Mouse (Mus musculus) erythroblast, embryonic 14.5 days (primary cell): ENCODE results near the gene Hmgcl.

Experiments used
- GATA1 ChIP-seq: IDR thresholded peaks from 2 replicates; pipeline ENCODE4 v1.6.1; 2012; ENCODE audit warnings: low read length, inconsistent platforms, mixed read lengths
- TAL1 ChIP-seq: IDR thresholded peaks from 3 replicates; pipeline ENCODE4 v1.6.1; 2012; ENCODE audit warnings: low read length, inconsistent platforms, mixed read lengths

- TF ChIP-seq GATA1 (no peak), TAL1 (no peak)
These were observed 62.7 kb downstream of the Hmgcl start for GRCm38 (mm10) chr4:136008782-136009447.
